Mouse (Mus musculus) intestine, postnatal 0 days (tissue): Measurements from ENCODE around the gene H1fx. TPM values are rescaled to one million over a fixed set of nuclear protein-coding genes. Genes with fewer than 3 reads are reported as not detected.
"Not testable (repeated sequence)": the region's sequence is repeated elsewhere in the genome, so short reads cannot be mapped to it uniquely, and the experiment has no call there.

Experiments
- ATAC-seq: fragments of 200-750 bp; cut with Nextera tagmentation; 2 replicates; pipeline ENCODE4 v1.8.0; 2017; ENCODE audit warnings: mild to moderate bottlenecking, moderate TSS enrichment, moderate library complexity
- H3K27ac ChIP-seq: fragments of 300-500 bp; sonication (generic); 2 replicates; pipeline ENCODE4 v1.5.1; 2014; ENCODE audit warnings: mild to moderate bottlenecking, low read depth, low read length, moderate library complexity
- H3K27me3 ChIP-seq: fragments of 300-500 bp; sonication (generic); replicated peaks from 2 replicates; pipeline ENCODE4 v1.6.1; 2014; ENCODE audit warnings: low read length, mixed read lengths; ENCODE audit not compliant: control insufficient read depth, insufficient read depth
- H3K36me3 ChIP-seq: fragments of 300-500 bp; sonication (generic); 2 replicates; pipeline ENCODE4 v1.6.1; 2014; ENCODE audit warnings: mild to moderate bottlenecking, moderate library complexity; ENCODE audit not compliant: control insufficient read depth, insufficient read depth
- H3K4me1 ChIP-seq: fragments of 300-500 bp; sonication (generic); replicated peaks from 2 replicates; pipeline ENCODE4 v1.6.1; 2014; ENCODE audit warnings: antibody characterized with exemption, low read length, mixed read lengths; ENCODE audit not compliant: control insufficient read depth, insufficient read depth
- H3K4me2 ChIP-seq: fragments of 300-500 bp; sonication (generic); replicated peaks from 2 replicates; pipeline ENCODE4 v1.6.1; 2014; ENCODE audit warnings: low read depth, mild to moderate bottlenecking, moderate library complexity
- H3K4me3 ChIP-seq: fragments of 300-500 bp; sonication (generic); 2 replicates; pipeline ENCODE4 v1.5.1; 2014; ENCODE audit warnings: low read depth, low read length
- H3K9ac ChIP-seq: fragments of 300-500 bp; sonication (generic); 2 replicates; pipeline ENCODE4 v1.6.1; 2014; ENCODE audit warnings: mild to moderate bottlenecking, low read depth, low read length
- H3K9me3 ChIP-seq: fragments of 300-500 bp; sonication (generic); 2 replicates; pipeline ENCODE4 v1.6.1; 2016; ENCODE audit warnings: mixed run types; ENCODE audit not compliant: control insufficient read depth
- CTCF ChIP-seq: sonication (generic); IDR thresholded peaks from 2 replicates; pipeline ENCODE4 v1.5.1; 2016; ENCODE audit warnings: low read depth, mild to moderate bottlenecking, control low read depth, antibody characterized with exemption, moderate library complexity
- WGBS: fragments of 180-500 bp; shearing (Covaris S2); extraction: QIAGEN DNeasy Blood & Tissue Kit; methylation state at CpG from one replicate; pipeline ENCODE4 v1.1.7; 2014; 5-methylcytosine and 5-hydroxymethylcytosine counted together
- microRNA-seq: library from miRNA; unstranded; fragments of <30 nt; microRNA quantifications from one replicate; pipeline ENCODE4, GENCODE M21; 2016
- polyA plus RNA-seq: library from polyadenylated mRNA; unstranded; fragments of >200 nt; fragmentation: Nextera tagmentation; extraction: Ambion mirVana; gene quantifications from 2 replicates; pipeline ENCODE4 v1.2.1, GENCODE M21; 2015

The H1fx gene
- polyA plus RNA-seq, 1 experiment from 2014 or later: 17.5 TPM

DNA sequence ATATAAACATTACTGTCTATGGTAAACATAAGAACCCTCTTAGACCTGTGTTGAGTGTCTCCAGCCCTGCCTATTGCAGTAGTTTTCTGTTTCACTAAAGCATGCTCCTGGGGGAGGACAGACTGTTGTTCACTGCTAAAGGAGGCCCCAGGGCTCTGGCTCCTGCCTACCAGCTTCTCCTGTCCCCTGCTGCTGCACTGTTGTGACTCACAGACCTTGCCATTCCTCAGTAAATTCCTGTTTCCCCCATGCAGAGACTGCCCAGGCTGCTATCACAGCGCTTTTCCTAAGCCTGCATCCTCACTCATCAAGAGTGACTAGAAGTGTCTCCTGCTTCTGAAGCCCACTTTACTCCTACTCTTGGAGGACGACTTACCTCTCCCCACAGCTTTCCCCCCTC, 11.4 kb downstream of the H1fx start:
- no peak for TF ChIP-seq CTCF
- Histone ChIP-seq H3K4me1 (no peaks in the 10 kb centered on the region), H3K9me3 (no peaks in the 10 kb centered on the region), H3K36me3 (no peaks in the 10 kb centered on the region), H3K4me2 (no peak overlapping the region), H3K9ac (no peak overlapping the region), H3K4me3 (no peak overlapping the region), H3K27me3 (no peaks in the 10 kb centered on the region), H3K27ac (no peak overlapping the region)
- 39% methylated on average over 2 of the region's 2 CpGs for WGBS
- no peak for ATAC-seq

GRCm38 (mm10) chr6:87962457-87962856, 19.0 kb downstream of the H1fx start:
- H3K27ac ChIP-seq, H3K4me2 ChIP-seq, H3K27me3 ChIP-seq, H3K9ac ChIP-seq, H3K4me1 ChIP-seq, H3K36me3 ChIP-seq, H3K9me3 ChIP-seq, H3K4me3 ChIP-seq, ATAC-seq: not testable (repeated sequence)
- WGBS: 61% methylated on average over 4 of the region's 4 CpGs

DNA sequence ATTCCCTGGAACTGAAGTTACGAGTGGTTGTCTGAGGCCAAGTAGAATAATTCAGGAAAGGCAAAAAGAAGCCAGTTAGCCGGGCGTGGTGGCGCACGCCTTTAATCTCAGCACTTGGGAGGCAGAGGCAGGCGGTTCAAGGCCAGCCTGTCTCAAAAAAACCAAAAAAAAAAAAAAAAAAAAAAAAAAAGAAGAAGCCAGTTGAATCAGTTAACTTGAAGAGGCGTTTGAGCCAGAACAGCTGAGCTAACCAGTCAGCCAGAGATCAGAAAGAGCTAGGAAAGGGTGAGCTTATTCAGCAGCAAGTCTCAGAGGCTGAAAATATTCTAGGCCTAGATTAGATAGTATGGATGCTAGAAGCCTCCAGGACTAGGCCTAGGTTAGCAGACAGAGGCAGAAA, 39.3 kb downstream of the H1fx start:
- H3K27ac ChIP-seq: no peak overlapping the region
- H3K9ac ChIP-seq: no peak overlapping the region

GRCm38 (mm10) chr6:87938941-87939340, 42.5 kb downstream of the H1fx start:
- Histone ChIP-seq H3K4me3 (no peak overlapping the region), H3K4me1 (no peaks in the 10 kb centered on the region), H3K27ac (no peak overlapping the region), H3K27me3 (no peaks in the 10 kb centered on the region), H3K9me3 (no peaks in the 10 kb centered on the region), H3K9ac (no peak overlapping the region), H3K4me2 (no peak overlapping the region), H3K36me3 (peaks cover 21% of the 10 kb centered on the region)
- no peak for TF ChIP-seq CTCF
- WGBS: 90% methylated on average over 3 of the region's 3 CpGs
- no peak for ATAC-seq

More for the DNA sequence above, 39.3 kb downstream of the H1fx start:
- H3K4me2 ChIP-seq: no peak overlapping the region
- no peaks in the 10 kb centered on the region for H3K27me3 ChIP-seq
- TF ChIP-seq CTCF: no peak
- H3K4me1 ChIP-seq: no peaks in the 10 kb centered on the region
- H3K4me3 ChIP-seq: no peak overlapping the region
- ATAC-seq: no peak
- no peaks in the 10 kb centered on the region for H3K9me3 ChIP-seq
- WGBS: 80% methylated on average over 7 of the region's 7 CpGs
- no peaks in the 10 kb centered on the region; the same call in 1 of the 2 replicates for H3K36me3 ChIP-seq

- peaks cover 34% of the 10 kb centered on the region for H3K36me3 ChIP-seq
- H3K4me1 ChIP-seq: no peaks in the 10 kb centered on the region
- no peak overlapping the region for H3K4me3 ChIP-seq
- H3K9me3 ChIP-seq: no peaks in the 10 kb centered on the region
- no peaks in the 10 kb centered on the region for H3K27me3 ChIP-seq
- no peak overlapping the region for H3K27ac ChIP-seq
- H3K9ac ChIP-seq: no peak overlapping the region
- 41% methylated on average over 19 of the region's 19 CpGs for WGBS
- ATAC-seq: peak; percentile 76
- H3K4me2 ChIP-seq: 0 out of 2 replicates have a peak overlapping the region, but pooled peaks have one; percentile 10
- no peak for TF ChIP-seq CTCF
Observed at GRCm38 (mm10) chr6:87937178-87937788, 44.2 kb downstream of the H1fx start.

GRCm38 (mm10) chr6:87935037-87935436, 46.4 kb downstream of the H1fx start:
- Histone ChIP-seq H3K27ac (no peak overlapping the region), H3K4me3 (no peak overlapping the region), H3K4me2 (no peak overlapping the region), H3K27me3 (no peaks in the 10 kb centered on the region), H3K36me3 (peaks cover 38% of the 10 kb centered on the region), H3K9ac (no peak overlapping the region), H3K4me1 (no peaks in the 10 kb centered on the region), H3K9me3 (no peaks in the 10 kb centered on the region)
- TF ChIP-seq CTCF: no peak
- WGBS: 85% methylated on average over 5 of the region's 5 CpGs
- ATAC-seq: no peak

Small RNA genes within 50 kb of the gene (microRNA-seq; reads per million reads assigned to microRNA genes)
- gene Gm47286: not detected

Other genes starting within 250 kb of the H1fx start
- 2.1 and 2.3 TPM in 2 replicates for gene Gp9, start 203.6 kb downstream of the H1fx start, polyA plus RNA-seq
- 25.5 and 25.9 TPM in 2 replicates for gene Rab43, start 169.5 kb downstream of the H1fx start, polyA plus RNA-seq
- 1.3 and 2.0 TPM in 2 replicates for gene Gm45140, start 145.8 kb downstream of the H1fx start, polyA plus RNA-seq
- 24.5 and 26.4 TPM in 2 replicates for gene Isy1, start 142.8 kb downstream of the H1fx start, polyA plus RNA-seq
- gene Cnbp, start 130.5 kb downstream of the H1fx start, polyA plus RNA-seq: 385 and 395 TPM in 2 replicates
- 88.5 and 89.5 TPM in 2 replicates for gene Copg1, start 93.8 kb downstream of the H1fx start, polyA plus RNA-seq
- 17.9 and 19.3 TPM in 2 replicates for gene Hmces, start 67.7 kb downstream of the H1fx start, polyA plus RNA-seq
- 219 and 226 TPM in 2 replicates for gene Rab7, start 63.6 kb upstream of the H1fx start, polyA plus RNA-seq
- gene Rpn1, start 102.8 kb upstream of the H1fx start, polyA plus RNA-seq: 164 and 184 TPM in 2 replicates
- gene Gata2, start 212.3 kb upstream of the H1fx start, polyA plus RNA-seq: 3.5 and 3.7 TPM in 2 replicates
- not detected in 2 replicates for gene Dnajb8, start 240.6 kb upstream of the H1fx start, polyA plus RNA-seq